In the genomic region with DNA sequence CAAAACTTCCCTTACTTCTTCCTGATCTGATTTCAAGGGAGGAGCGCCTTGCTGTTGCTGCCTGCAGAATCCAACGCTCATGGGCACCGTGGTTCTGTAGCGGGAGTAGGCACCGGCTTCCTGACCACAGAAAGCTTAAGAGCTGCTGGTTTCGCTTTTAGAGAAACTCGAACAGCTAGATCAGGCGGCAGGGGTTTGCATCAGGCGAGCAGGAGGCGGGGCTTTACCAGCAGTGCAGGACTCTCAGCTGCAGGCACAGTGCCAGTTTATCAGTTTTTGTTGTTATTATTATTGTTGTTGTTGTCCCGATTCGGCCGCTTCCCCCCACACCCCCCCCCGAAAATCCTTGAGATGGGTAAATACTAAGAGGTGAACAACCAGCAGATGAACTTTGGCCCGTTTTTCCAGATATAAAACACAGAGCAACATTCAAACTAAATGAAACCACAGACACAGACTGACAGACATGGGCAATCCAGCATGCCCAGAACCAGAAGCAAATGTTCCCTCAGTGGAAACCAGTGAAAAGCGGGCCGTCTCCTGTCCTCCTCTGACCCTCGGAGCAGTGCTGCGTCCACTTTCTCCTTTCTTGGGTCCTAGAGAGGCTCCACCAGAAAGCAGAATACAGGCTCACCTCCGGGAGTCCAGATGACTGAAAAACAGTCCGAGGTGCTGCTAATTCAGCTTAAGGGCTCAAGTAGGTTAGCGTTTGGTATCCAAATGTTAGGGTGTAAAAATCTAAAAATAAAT, we compare ENCODE assay signal across 8 mouse cellular contexts. TPM values are rescaled to one million over a fixed set of nuclear protein-coding genes. Genes with fewer than 3 reads are reported as not detected.
DNase-seq lines count a peak whose midpoint lies in the region; ATAC-seq lines count a peak whose summit lies in the region.

A gene (minus strand): TSS at position 203 of the 750 bp plus-strand sequence.

- H3K4me1 ChIP-seq in hindbrain, embryonic 12.5 days, result no peaks in the 10 kb centered on the region

- H3K36me3 ChIP-seq in hindbrain, embryonic 12.5 days, result no peaks in the 10 kb centered on the region

- WGBS in hindbrain, embryonic 12.5 days, result 8% methylated on average over 22 of the region's 22 CpGs

- no peaks in the 10 kb centered on the region for H3K9me3 ChIP-seq in hindbrain, embryonic 12.5 days (replicated peaks)

- H3K27ac ChIP-seq in hindbrain, embryonic 12.5 days, result no peak within 1 kb of the TSS

- H3K27me3 ChIP-seq in hindbrain, embryonic 12.5 days, result no peaks in the 10 kb centered on the region

- H3K4me2 ChIP-seq in hindbrain, embryonic 12.5 days (replicated peaks), result peak within 1 kb of the TSS; percentile 57

- H3K9ac ChIP-seq in hindbrain, embryonic 12.5 days, result peak within 1 kb of the TSS; percentile 46

- peak; percentile 65 for ATAC-seq in hindbrain, embryonic 12.5 days (ENCODE audit: low FRiP score)

- DNase-seq in Muller cell, postnatal 12 days (ENCODE audit: inconsistent ontology term), result peak; percentile 77
- DNase-seq in cerebellum, postnatal 14 days, result peak; percentile 28 to 45
- DNase-seq in frontal cortex, postnatal 14 days (ENCODE audit: low spot score in 2 of 2), result peak; percentile 14 to 36
- peak; percentile 29 to 53 for DNase-seq in layer of hippocampus, postnatal 14 days (ENCODE audit: low spot score in 2 of 2)
- DNase-seq in lung, postnatal 14 days, result peak; percentile 79
- peak; percentile 73 for DNase-seq in ovary, postnatal 36 days (ENCODE audit: low spot score)
- DNase-seq in thymus, postnatal 25 days, result peak; percentile 83

- peak within 1 kb of the TSS; percentile 37 for H3K4me3 ChIP-seq in hindbrain, embryonic 12.5 days

RNA-seq across cellular contexts. Expression of the gene that starts here (rescaled TPM):
- polyA plus RNA-seq in hindbrain, embryonic 12.5 days (2016; fragmentation: Nextera tagmentation; extraction: Ambion mirVana), result 1.8 and 2.9 TPM in 2 replicates
- total RNA-seq in layer of hippocampus, postnatal 14 days (2021), result 1 to 10 TPM; 2.9 to 3.1 TPM

Comparison
In these comparisons a context has a peak if more than half of its experiments do, and no peak if none do; other contexts are left out.
1. DNase-seq: peak in every context shown above with its lines; median percentile 83 in thymus, postnatal 25 days; 79 in lung, postnatal 14 days; 77 in Muller cell, postnatal 12 days; 73 in ovary, postnatal 36 days; 41 in layer of hippocampus, postnatal 14 days; 36 in cerebellum, postnatal 14 days; 25 in frontal cortex, postnatal 14 days.